Mouse (Mus musculus) CD4-positive, CD25-positive, alpha-beta regulatory T cell, adult 9 weeks (primary cell): ENCODE data around the gene Hdac2. TPM values are rescaled to one million over a fixed set of nuclear protein-coding genes. Genes with fewer than 3 reads are reported as not detected.

Experiments used
- polyA plus RNA-seq: library from polyadenylated mRNA; unstranded; fragments of 100-300 nt; shearing (Covaris generic); gene quantifications from one replicate; pipeline ENCODE4 v1.2.1, GENCODE M21; 2017

Gene Hdac2
- polyA plus RNA-seq: 13.2 TPM

DNA sequence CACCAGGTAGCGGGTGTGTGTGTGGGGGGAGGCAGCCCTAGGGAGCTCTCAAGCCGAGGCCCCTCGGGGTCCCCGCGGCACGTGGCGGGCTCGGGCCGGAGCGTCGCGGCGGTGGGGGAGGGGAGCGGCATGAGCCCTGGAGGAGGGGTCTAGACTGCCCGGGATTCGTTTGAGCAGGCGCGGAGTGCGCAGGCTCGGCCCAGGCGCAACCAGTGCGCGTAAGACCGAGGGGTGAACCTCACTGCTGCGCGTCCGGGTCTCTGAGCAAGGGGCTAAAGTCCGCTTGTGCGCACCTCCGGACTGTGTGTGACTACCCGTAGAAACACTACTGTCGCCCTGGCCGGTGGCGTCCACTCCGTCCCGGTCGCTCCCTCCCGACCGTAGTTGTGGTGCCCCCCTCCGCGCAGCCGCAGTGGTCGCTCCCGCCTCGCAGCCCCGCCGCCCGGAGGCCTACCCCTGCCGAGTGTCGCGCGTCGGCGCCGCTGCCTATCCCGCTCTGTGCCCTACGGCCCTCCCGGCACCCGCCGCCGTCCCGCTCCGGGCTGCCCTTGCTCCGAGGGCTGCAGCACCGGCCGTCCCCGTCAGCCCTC, at the start of gene Hdac2:
TSS of gene Hdac2 (plus strand) at position 459 of the 590 bp plus-strand sequence.

Other genes with a start within 250 kb of the Hdac2 start
- 0.17 TPM for gene Marcks, start 164.4 kb downstream of the Hdac2 start, polyA plus RNA-seq